Mouse (Mus musculus): ENCODE measurements around the gene Dnajc3. TPM values are rescaled to one million over a fixed set of nuclear protein-coding genes. Genes with fewer than 3 reads are reported as not detected.
"Not testable (repeated sequence)": the region's sequence is repeated elsewhere in the genome, so short reads cannot be mapped to it uniquely, and the experiment has no call there.

Gene Dnajc3
- total and polyA plus RNA-seq, 3 experiments: 29.0 to 40.6 (median 31.6) TPM

- no peak for TF ChIP-seq KAT2A (IDR thresholded peaks at IDR 0.05; ENCODE audit: insufficient replicate concordance, low read length)
- TF ChIP-seq MYC (IDR thresholded peaks at IDR 0.05; ENCODE audit: low read depth, low read length): no peak
- TF ChIP-seq CHD2 (IDR thresholded peaks at IDR 0.05; ENCODE audit: low read length): no peak
- no peak for TF ChIP-seq TBP (conservative IDR thresholded peaks at IDR 0.05; ENCODE audit: low read depth, low read length)
- TF ChIP-seq PAX5 (IDR thresholded peaks at IDR 0.05; ENCODE audit: low read length): no peak
- no peak for TF ChIP-seq UBTF (IDR thresholded peaks at IDR 0.05; ENCODE audit: low read depth, low read length)
- no peak for TF ChIP-seq HCFC1 (IDR thresholded peaks at IDR 0.05; ENCODE audit: low read depth, low read length)
- TF ChIP-seq RCOR1 (conservative IDR thresholded peaks at IDR 0.05; ENCODE audit: low read depth, low read length): no peak
- no peak for TF ChIP-seq BHLHE40 (IDR thresholded peaks at IDR 0.05; ENCODE audit: low read depth, low read length)
- no peak for TF ChIP-seq EP300 (IDR thresholded peaks at IDR 0.05; ENCODE audit: low read length)
- DNase-seq (ENCODE audit: extremely low read depth): no peak
- Histone ChIP-seq H3K4me1 (ENCODE audit: control insufficient read depth in 1 of 2, insufficient read depth in 2 of 2) (no peaks in the 10 kb centered on the region), H3K4me3 (replicated peaks in 1 of 3; ENCODE audit: low read depth in 2 of 3, low read length in 2 of 3, poor library complexity in 1 of 3) (no peak overlapping the region), H3K27me3 (replicated peaks) (no peaks in the 10 kb centered on the region), H3K4me2 (ENCODE audit: insufficient read depth, low read depth, poor library complexity, severe bottlenecking) (no peak overlapping the region), H3K36me3 (replicated peaks in 1 of 2; ENCODE audit: control insufficient read depth in 1 of 2, insufficient read depth in 1 of 2, low read length in 1 of 2) (peaks cover 25 to 74% of the 10 kb centered on the region in 2 experiments), H3K27ac (ENCODE audit: insufficient read depth, low read depth) (no peak overlapping the region), H3K9ac (ENCODE audit: insufficient read depth, low read depth) (no peak overlapping the region), H3K79me2 (replicated peaks; ENCODE audit: control insufficient read depth, extremely low read depth, insufficient read depth, poor library complexity, severe bottlenecking) (no peaks in the 10 kb centered on the region), H3K9me3 (replicated peaks; ENCODE audit: low read length) (no peaks in the 10 kb centered on the region)
- in situ Hi-C loops (cut with MboI; ENCODE audit: low pct_ligation_motif_present, low pct_unique_long_range_greater_than_20kb, low sequenced_read_pairs) (no loop called here), dilution Hi-C loops (cut with MboI; ENCODE audit: extremely low pct_ligation_motif_present, extremely low pct_unique_long_range_greater_than_20kb, low sequenced_read_pairs) (no loop called here)
Observed at GRCm38 (mm10) chr14:118979571-118980325, 42.0 kb downstream of the Dnajc3 start.

- Histone ChIP-seq H3K36me3 (replicated peaks in 1 of 2; ENCODE audit: control insufficient read depth in 1 of 2, insufficient read depth in 1 of 2, low read length in 1 of 2) (peaks cover 24 to 69% of the 10 kb centered on the region in 2 experiments), H3K9ac (ENCODE audit: insufficient read depth, low read depth) (no peak overlapping the region), H3K27ac (ENCODE audit: insufficient read depth, low read depth) (no peak overlapping the region), H3K9me3 (replicated peaks; ENCODE audit: low read length) (no peaks in the 10 kb centered on the region), H3K4me1 (ENCODE audit: control insufficient read depth in 1 of 2, insufficient read depth in 2 of 2) (no peaks in the 10 kb centered on the region), H3K27me3 (replicated peaks) (no peaks in the 10 kb centered on the region), H3K4me2 (ENCODE audit: insufficient read depth, low read depth, poor library complexity, severe bottlenecking) (no peak overlapping the region), H3K4me3 (replicated peaks in 1 of 3; ENCODE audit: low read depth in 2 of 3, low read length in 2 of 3, poor library complexity in 1 of 3) (no peak overlapping the region), H3K79me2 (replicated peaks; ENCODE audit: control insufficient read depth, extremely low read depth, insufficient read depth, poor library complexity, severe bottlenecking) (no peaks in the 10 kb centered on the region)
- TF ChIP-seq CHD2 (IDR thresholded peaks at IDR 0.05; ENCODE audit: low read length) (no peak), ZNF384 (IDR thresholded peaks at IDR 0.05; ENCODE audit: low read depth, low read length) (no peak)
- in situ Hi-C loops (cut with MboI; ENCODE audit: low pct_ligation_motif_present, low pct_unique_long_range_greater_than_20kb, low sequenced_read_pairs) (no loop called here), dilution Hi-C loops (cut with MboI; ENCODE audit: extremely low pct_ligation_motif_present, extremely low pct_unique_long_range_greater_than_20kb, low sequenced_read_pairs) (no loop called here)
- DNase-seq (ENCODE audit: extremely low read depth): no peak
Observed at GRCm38 (mm10) chr14:118980358-118980757, 42.6 kb downstream of the Dnajc3 start.

- Histone ChIP-seq H3K4me1 (ENCODE audit: control insufficient read depth in 1 of 2, insufficient read depth in 2 of 2) (no peaks in the 10 kb centered on the region), H3K4me2 (ENCODE audit: insufficient read depth, low read depth, poor library complexity, severe bottlenecking) (no peak overlapping the region), H3K27ac (ENCODE audit: insufficient read depth, low read depth) (no peak overlapping the region), H3K9me3 (replicated peaks; ENCODE audit: low read length) (no peaks in the 10 kb centered on the region), H3K27me3 (replicated peaks) (no peaks in the 10 kb centered on the region), H3K79me2 (replicated peaks; ENCODE audit: control insufficient read depth, extremely low read depth, insufficient read depth, poor library complexity, severe bottlenecking) (no peaks in the 10 kb centered on the region), H3K9ac (ENCODE audit: insufficient read depth, low read depth) (no peak overlapping the region), H3K36me3 (replicated peaks in 1 of 2; ENCODE audit: control insufficient read depth in 1 of 2, insufficient read depth in 1 of 2, low read length in 1 of 2) (peaks cover 22 to 68% of the 10 kb centered on the region in 2 experiments), H3K4me3 (replicated peaks in 1 of 3; ENCODE audit: low read depth in 2 of 3, low read length in 2 of 3, poor library complexity in 1 of 3) (no peak overlapping the region)
- dilution Hi-C loops (cut with MboI; ENCODE audit: extremely low pct_ligation_motif_present, extremely low pct_unique_long_range_greater_than_20kb, low sequenced_read_pairs): no loop called here
- in situ Hi-C loops (cut with MboI; ENCODE audit: low pct_ligation_motif_present, low pct_unique_long_range_greater_than_20kb, low sequenced_read_pairs): no loop called here
- DNase-seq (ENCODE audit: extremely low read depth): no peak
- TF ChIP-seq HCFC1 (IDR thresholded peaks at IDR 0.05; ENCODE audit: low read depth, low read length): no peak
Observed at GRCm38 (mm10) chr14:118980890-118981289, 43.1 kb downstream of the Dnajc3 start.

GRCm38 (mm10) chr14:118981711-118982428, 44.1 kb downstream of the Dnajc3 start:
- H3K4me1 ChIP-seq (ENCODE audit: control insufficient read depth in 1 of 2, insufficient read depth in 2 of 2); DNase-seq (ENCODE audit: extremely low read depth); H3K4me2 ChIP-seq (ENCODE audit: insufficient read depth, low read depth, poor library complexity, severe bottlenecking); H3K79me2 ChIP-seq (replicated peaks; ENCODE audit: control insufficient read depth, extremely low read depth, insufficient read depth, poor library complexity, severe bottlenecking); H3K27ac ChIP-seq (ENCODE audit: insufficient read depth, low read depth); H3K9me3 ChIP-seq (replicated peaks; ENCODE audit: low read length); dilution Hi-C loops (cut with MboI; ENCODE audit: extremely low pct_ligation_motif_present, extremely low pct_unique_long_range_greater_than_20kb, low sequenced_read_pairs); H3K4me3 ChIP-seq (replicated peaks in 1 of 3; ENCODE audit: low read depth in 2 of 3, low read length in 2 of 3, poor library complexity in 1 of 3); H3K9ac ChIP-seq (ENCODE audit: insufficient read depth, low read depth); in situ Hi-C loops (cut with MboI; ENCODE audit: low pct_ligation_motif_present, low pct_unique_long_range_greater_than_20kb, low sequenced_read_pairs); H3K27me3 ChIP-seq (replicated peaks): not testable (repeated sequence)
- peaks cover 19 to 58% of the 10 kb centered on the region in 2 experiments for H3K36me3 ChIP-seq (replicated peaks in 1 of 2; ENCODE audit: control insufficient read depth in 1 of 2, insufficient read depth in 1 of 2, low read length in 1 of 2)
